Mouse (Mus musculus) intestine, embryonic 14.5 days (tissue): ENCODE measurements around the gene Slc39a8. TPM values are rescaled to one million over a fixed set of nuclear protein-coding genes. Genes with fewer than 3 reads are reported as not detected.
A peak's percentile ranks its signal among the peaks of the same experiment; 100 is the strongest.

Source experiments
- ATAC-seq: fragments of 200-750 bp; cut with Nextera tagmentation; replicated peaks from 2 replicates; pipeline ENCODE4 v1.8.0; 2017; ENCODE audit warnings: low read depth, moderate number of reproducible peaks, moderate TSS enrichment, moderate library complexity; ENCODE audit not compliant: low FRiP score, low TSS enrichment
- DNase-seq: peaks from one replicate; pipeline ENCODE4 v3.0.0-alpha.2; 2018; ENCODE audit warnings: low spot score
- H3K27ac ChIP-seq: fragments of 300-500 bp; sonication (generic); 2 replicates; pipeline ENCODE4 v1.5.1; 2014; ENCODE audit warnings: low read depth, mild to moderate bottlenecking, control low read depth
- H3K27me3 ChIP-seq: fragments of 300-500 bp; sonication (generic); replicated peaks from 2 replicates; pipeline ENCODE4 v1.6.1; 2014; ENCODE audit warnings: low read length, control low read depth; ENCODE audit not compliant: control insufficient read depth, insufficient read depth
- H3K36me3 ChIP-seq: fragments of 300-500 bp; sonication (generic); 2 replicates; pipeline ENCODE4 v1.6.1; 2014; ENCODE audit warnings: low read length, control low read depth; ENCODE audit not compliant: control insufficient read depth, insufficient read depth
- H3K4me1 ChIP-seq: fragments of 300-500 bp; sonication (generic); replicated peaks from 2 replicates; pipeline ENCODE4 v1.6.1; 2014; ENCODE audit warnings: low read length, control low read depth, mixed read lengths; ENCODE audit not compliant: control insufficient read depth, insufficient read depth
- H3K4me2 ChIP-seq: fragments of 300-500 bp; sonication (generic); 2 replicates; pipeline ENCODE4 v1.6.1; 2014; ENCODE audit warnings: low read length
- H3K4me3 ChIP-seq: fragments of 300-500 bp; sonication (generic); 2 replicates; pipeline ENCODE4 v1.5.1; 2014; ENCODE audit warnings: low read depth, low read length, control low read depth, mixed read lengths
- H3K9ac ChIP-seq: fragments of 300-500 bp; sonication (generic); 2 replicates; pipeline ENCODE4 v1.6.1; 2014; ENCODE audit warnings: mild to moderate bottlenecking, low read length
- H3K9me3 ChIP-seq: fragments of 300-500 bp; sonication (generic); 2 replicates; pipeline ENCODE4 v1.6.1; 2016; ENCODE audit warnings: low read length, control low read depth; ENCODE audit not compliant: control insufficient read depth
- WGBS: fragments of 180-500 bp; shearing (Covaris S2); extraction: QIAGEN DNeasy Blood & Tissue Kit; methylation state at CpG from one replicate; pipeline ENCODE4 v1.1.7; 2014; 5-methylcytosine and 5-hydroxymethylcytosine counted together
- polyA plus RNA-seq: library from polyadenylated mRNA; unstranded; fragments of >200 nt; fragmentation: Nextera tagmentation; extraction: Ambion mirVana; gene quantifications from 2 replicates; pipeline ENCODE4 v1.2.1, GENCODE M21; 2014

Gene Slc39a8
- 16.4 and 17.7 TPM in 2 replicates for polyA plus RNA-seq

DNA sequence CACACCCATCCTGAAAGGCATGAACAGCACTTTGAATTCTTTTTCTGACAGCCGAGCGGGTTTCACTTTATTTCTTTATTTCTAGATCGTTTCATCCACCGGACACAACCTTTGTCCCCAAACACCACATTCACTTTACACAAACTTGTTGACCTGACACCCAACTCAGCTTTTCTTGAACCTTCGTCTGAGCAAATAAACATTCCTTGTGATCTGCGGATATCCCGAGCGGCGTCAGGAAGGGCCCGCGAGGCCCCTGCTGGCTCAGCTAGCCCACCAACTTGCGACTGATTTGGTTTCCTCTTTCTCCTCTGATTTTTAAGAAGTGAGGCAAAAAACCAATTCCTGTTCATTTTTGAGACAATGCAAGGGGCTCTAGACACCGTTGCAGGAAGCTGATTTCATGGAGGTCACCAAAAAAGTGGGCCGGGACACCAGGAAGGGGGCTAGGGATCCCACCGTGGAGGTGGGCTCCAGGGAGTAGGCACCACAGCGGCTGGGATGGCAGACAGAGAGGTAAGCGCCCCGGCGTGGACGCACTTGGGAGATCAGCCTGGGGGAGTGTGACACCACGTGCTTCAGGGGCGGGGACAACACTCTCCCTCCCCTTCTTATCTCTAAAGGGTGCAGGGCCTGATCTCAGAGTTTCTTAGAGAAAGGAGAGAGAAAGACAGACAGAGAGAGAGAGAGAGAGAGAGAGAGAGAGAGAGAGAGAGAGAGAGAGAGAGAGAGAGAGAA lies at the start of gene Slc39a8:
TSS of gene Slc39a8 (plus strand) at position 264 of the 738 bp plus-strand sequence.
- peak within 1 kb of the TSS; percentile 96 for H3K4me2 ChIP-seq
- peak; percentile 95 for ATAC-seq
- WGBS: 6% methylated on average over 22 of the region's 22 CpGs
- H3K9me3 ChIP-seq: no peaks in the 10 kb centered on the region
- H3K27ac ChIP-seq: peak within 1 kb of the TSS; percentile 28
- peak; percentile 88 for DNase-seq
- H3K4me3 ChIP-seq: peak within 1 kb of the TSS; percentile 45
- H3K36me3 ChIP-seq: no peaks in the 10 kb centered on the region
- H3K27me3 ChIP-seq: no peaks in the 10 kb centered on the region
- H3K9ac ChIP-seq: peak within 1 kb of the TSS; percentile 55
- peaks cover 6% of the 10 kb centered on the region for H3K4me1 ChIP-seq

DNA sequence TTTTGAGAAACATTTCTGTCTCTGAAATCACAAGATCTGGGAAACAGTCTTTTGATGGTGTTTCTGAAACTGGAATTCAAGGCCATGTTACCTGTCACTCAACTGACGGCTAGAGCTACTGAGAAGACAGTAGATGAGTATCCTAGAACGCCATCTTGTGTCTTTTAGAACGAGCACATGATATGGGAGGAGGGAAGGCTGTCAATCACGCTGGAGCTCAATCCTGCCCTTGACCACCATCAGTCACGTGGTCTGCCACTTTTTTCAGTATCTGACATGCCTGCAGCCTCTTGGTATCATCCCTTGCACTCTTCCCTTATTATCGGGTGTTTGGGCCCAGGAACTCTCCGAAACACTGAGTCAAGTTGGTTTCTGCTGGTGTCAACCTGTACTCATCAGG lies 40.0 kb upstream of the Slc39a8 start:
- 84% methylated on average over 7 of the region's 7 CpGs for WGBS

DNA sequence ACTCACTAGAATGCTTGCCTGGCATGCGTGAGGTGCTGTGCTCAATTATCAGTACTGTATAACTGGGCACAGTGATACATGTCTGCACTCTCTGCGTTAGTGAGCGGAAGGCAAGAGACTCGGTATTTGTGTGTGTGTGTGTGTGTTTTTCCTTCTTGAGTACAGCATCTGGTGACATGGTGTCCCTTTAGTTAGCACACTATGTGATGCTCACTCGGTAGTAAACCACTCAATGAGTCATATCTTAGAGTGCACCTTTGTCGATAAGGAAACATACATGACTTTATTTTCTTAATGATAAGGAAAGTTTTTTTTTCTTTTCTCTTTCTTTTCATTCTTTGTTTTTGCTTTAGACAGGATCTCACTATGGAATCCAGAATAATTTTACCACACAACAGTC lies 29.0 kb upstream of the Slc39a8 start:
- H3K9ac ChIP-seq: no peak overlapping the region
- no peaks in the 10 kb centered on the region for H3K9me3 ChIP-seq
- H3K27ac ChIP-seq: no peak overlapping the region
- H3K4me2 ChIP-seq: no peak overlapping the region
- H3K4me1 ChIP-seq: no peaks in the 10 kb centered on the region
- no peak for DNase-seq
- ATAC-seq: no peak
- 92% methylated on average over 6 of the region's 6 CpGs for WGBS
- no peaks in the 10 kb centered on the region for H3K27me3 ChIP-seq
- no peaks in the 10 kb centered on the region for H3K36me3 ChIP-seq
- H3K4me3 ChIP-seq: no peak overlapping the region

More for the DNA sequence above, 40.0 kb upstream of the Slc39a8 start:
- no peaks in the 10 kb centered on the region for H3K36me3 ChIP-seq
- H3K4me2 ChIP-seq: no peak overlapping the region
- DNase-seq: no peak
- no peaks in the 10 kb centered on the region for H3K4me1 ChIP-seq
- no peak for ATAC-seq
- H3K27me3 ChIP-seq: no peaks in the 10 kb centered on the region
- no peak overlapping the region for H3K27ac ChIP-seq
- H3K9me3 ChIP-seq: no peaks in the 10 kb centered on the region
- H3K4me3 ChIP-seq: no peak overlapping the region
- H3K9ac ChIP-seq: no peak overlapping the region

DNA sequence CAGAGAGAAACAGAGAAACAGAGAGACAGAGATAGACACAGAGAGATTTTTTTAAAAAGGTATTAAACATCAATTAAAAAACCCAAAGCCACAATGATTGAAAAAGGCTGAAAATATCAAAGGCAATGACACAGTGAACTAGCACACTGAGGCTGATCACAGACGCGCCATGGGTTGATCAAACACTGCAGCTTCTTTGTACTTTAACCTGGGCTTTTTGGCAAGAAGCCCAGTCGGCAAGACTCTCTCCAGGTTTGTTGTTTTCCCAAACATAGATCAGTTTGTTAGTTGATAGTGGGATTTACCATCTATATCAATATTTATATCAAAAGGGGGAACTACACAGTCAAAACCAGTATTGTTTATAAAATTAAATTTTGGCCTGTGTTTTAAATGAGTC lies 26.8 kb upstream of the Slc39a8 start:
- Histone ChIP-seq H3K27me3 (no peaks in the 10 kb centered on the region), H3K36me3 (no peaks in the 10 kb centered on the region), H3K4me2 (no peak overlapping the region), H3K27ac (no peak overlapping the region), H3K4me3 (no peak overlapping the region), H3K9ac (no peak overlapping the region), H3K4me1 (no peaks in the 10 kb centered on the region), H3K9me3 (no peaks in the 10 kb centered on the region)
- DNase-seq (no peak), ATAC-seq (0 out of 2 replicates have a peak, but pooled peaks have one; percentile 47)
- 40% methylated on average over 3 of the region's 3 CpGs for WGBS

DNA sequence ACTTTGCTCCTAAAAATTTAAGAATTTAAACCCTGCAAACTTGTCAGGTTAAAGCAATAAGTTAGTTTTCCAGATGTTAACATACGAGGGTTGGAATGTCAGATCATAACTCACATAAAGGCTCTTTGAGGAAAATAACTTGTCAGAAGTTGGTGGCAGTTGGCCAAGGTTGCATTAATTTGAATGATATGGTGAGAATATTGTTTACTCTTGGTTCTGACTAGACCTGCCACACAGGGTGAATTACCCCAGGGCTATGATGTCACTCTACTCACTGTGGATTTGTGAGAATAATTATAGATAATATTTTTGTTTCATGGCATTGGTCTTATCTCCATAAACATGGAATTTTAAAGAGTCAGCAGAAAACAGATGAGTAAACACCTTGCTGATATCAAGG lies 26.4 kb upstream of the Slc39a8 start:
- Histone ChIP-seq H3K36me3 (no peaks in the 10 kb centered on the region), H3K9ac (no peak overlapping the region), H3K4me1 (no peaks in the 10 kb centered on the region), H3K4me3 (no peak overlapping the region), H3K4me2 (no peak overlapping the region), H3K9me3 (no peaks in the 10 kb centered on the region), H3K27ac (no peak overlapping the region), H3K27me3 (no peaks in the 10 kb centered on the region)
- WGBS: 17% methylated on average over 1 of the region's 1 CpGs
- no peak for DNase-seq
- 0 out of 2 replicates have a peak, but pooled peaks have one; percentile 53 for ATAC-seq

DNA sequence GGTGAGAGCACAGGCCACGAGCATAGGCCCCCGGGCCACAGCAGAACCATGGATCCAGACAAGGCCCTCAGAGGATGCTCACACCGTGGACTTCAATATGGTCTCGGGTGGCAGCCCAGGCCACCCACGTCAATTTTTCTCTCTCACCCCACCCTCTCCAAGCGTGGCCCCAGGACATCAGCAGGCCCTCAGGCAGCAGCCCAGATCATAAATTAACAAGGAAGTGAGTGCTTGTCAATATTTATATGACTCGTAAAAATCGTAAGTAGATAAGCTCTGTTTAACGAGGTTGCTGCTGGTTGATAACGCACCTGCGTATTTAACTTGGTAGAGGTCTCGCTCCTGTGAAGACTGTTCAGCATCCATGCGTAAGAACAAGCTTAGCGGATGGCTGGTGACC lies 10.4 kb upstream of the Slc39a8 start:
- Histone ChIP-seq H3K4me3 (no peak overlapping the region), H3K4me2 (no peak overlapping the region), H3K9ac (no peak overlapping the region), H3K36me3 (no peaks in the 10 kb centered on the region), H3K27ac (no peak overlapping the region), H3K9me3 (no peaks in the 10 kb centered on the region), H3K4me1 (no peaks in the 10 kb centered on the region), H3K27me3 (no peaks in the 10 kb centered on the region)
- 63% methylated on average over 14 of the region's 14 CpGs for WGBS
- no peak for DNase-seq
- peak; percentile 74 for ATAC-seq

DNA sequence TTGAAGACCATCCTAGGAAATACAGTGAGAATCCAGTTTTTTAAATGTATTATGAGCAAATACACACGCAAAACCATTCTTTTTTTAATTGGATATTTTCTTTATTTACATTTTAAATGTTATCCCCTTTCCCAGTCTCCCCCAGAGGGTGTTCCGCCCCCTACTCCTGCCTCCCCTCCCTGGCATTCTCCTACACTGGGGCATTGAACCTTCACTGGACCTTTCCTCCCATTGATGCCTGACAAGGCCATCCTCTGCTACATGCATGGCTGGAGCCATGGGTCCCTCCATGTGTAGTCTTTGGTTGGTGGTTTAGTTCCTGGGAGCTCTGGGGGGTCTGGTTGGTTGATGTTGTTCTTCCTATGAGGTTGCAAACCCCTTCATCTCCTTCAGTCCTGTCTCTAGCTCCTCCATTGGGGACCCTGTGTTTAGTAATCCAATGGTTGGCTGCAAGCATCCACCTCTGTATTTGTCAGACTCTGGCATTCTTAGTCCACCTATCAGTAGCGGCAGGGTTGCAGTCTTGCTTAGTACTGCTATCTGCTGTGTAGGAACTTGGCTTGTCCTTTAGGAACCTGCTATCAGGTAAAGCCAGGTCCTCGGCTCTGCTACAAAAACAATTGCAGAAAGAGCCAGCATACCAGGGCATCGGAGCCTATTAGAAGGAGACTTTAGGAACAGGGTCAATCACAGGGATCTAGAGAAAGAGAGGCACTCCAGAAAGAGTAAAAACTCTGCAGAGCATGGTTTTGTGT lies 8.9 kb upstream of the Slc39a8 start:
- Histone ChIP-seq H3K4me1 (no peaks in the 10 kb centered on the region), H3K36me3 (no peaks in the 10 kb centered on the region), H3K9me3 (no peaks in the 10 kb centered on the region), H3K9ac (no peak overlapping the region), H3K4me3 (no peak overlapping the region), H3K4me2 (no peak overlapping the region), H3K27ac (no peak overlapping the region), H3K27me3 (no peaks in the 10 kb centered on the region)
- no peak for DNase-seq
- ATAC-seq: no peak
- whole genome bisulfite sequencing: 90% methylated on average over 5 of the region's 5 CpGs

DNA sequence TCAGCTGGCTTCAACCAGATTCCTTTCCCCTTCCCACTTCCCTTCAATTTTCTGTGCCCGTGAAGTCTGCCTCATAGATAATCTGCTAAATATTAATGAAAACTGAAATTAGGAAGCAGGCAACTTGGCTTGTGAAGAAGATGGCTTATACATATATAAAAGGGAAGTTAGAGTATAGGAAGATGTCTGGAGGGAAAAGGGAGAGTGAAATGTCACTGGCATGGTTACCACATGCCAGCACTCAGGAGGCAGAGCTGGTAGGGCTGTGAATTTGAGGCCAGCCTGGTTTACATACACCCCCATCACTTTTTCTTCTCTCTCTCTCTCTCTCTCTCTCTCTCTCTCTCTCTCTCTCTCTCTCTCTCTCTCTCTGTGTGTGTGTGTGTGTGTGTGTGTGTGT lies 8.0 kb upstream of the Slc39a8 start:
- 78% methylated on average over 1 of the region's 1 CpGs for WGBS

More for the DNA sequence above, 8.0 kb upstream of the Slc39a8 start:
- Histone ChIP-seq H3K4me1 (no peaks in the 10 kb centered on the region), H3K27ac (no peak overlapping the region), H3K4me2 (no peak overlapping the region), H3K36me3 (no peaks in the 10 kb centered on the region), H3K4me3 (no peak overlapping the region), H3K27me3 (no peaks in the 10 kb centered on the region), H3K9me3 (no peaks in the 10 kb centered on the region), H3K9ac (no peak overlapping the region)
- ATAC-seq (no peak), DNase-seq (no peak)
